Mouse (Mus musculus) lung, adult 2 months (tissue): ENCODE results near the gene Adamtsl1.

Source experiments
- CTCF ChIP-seq: fragments of 200-500 bp; IDR thresholded peaks from 2 replicates; pipeline ENCODE4 v1.5.1; 2011; ENCODE audit warnings: mild to moderate bottlenecking, low read length, control low read depth; ENCODE audit not compliant: insufficient read depth
- POLR2A ChIP-seq: fragments of 200-500 bp; IDR thresholded peaks from 2 replicates; pipeline ENCODE4 v1.6.1; 2011; ENCODE audit warnings: low read depth, mild to moderate bottlenecking, control low read depth, low read length, borderline replicate concordance; ENCODE audit errors: extremely low read depth

- TF ChIP-seq POLR2A, result no peak
- no peak for TF ChIP-seq CTCF
Observed at GRCm38 (mm10) chr4:86435631-86436030, 921.7 kb downstream of the Adamtsl1 start.
